Mouse (Mus musculus) G1E (cell line): ENCODE measurements around the gene 1700013G24Rik.

Source experiments
- CTCF ChIP-seq: IDR thresholded peaks from 2 replicates; pipeline ENCODE4 v1.5.1; 2012; ENCODE audit warnings: low read depth, low read length, inconsistent platforms, mixed read lengths
- GATA1 ChIP-seq: IDR thresholded peaks from 2 replicates; pipeline ENCODE4 v1.6.1; 2012; ENCODE audit warnings: borderline replicate concordance, low read length, inconsistent platforms, mixed read lengths
- GATA2 ChIP-seq: IDR thresholded peaks from 2 replicates; pipeline ENCODE4 v1.6.1; 2012; ENCODE audit warnings: low read depth, low read length, inconsistent platforms, borderline replicate concordance
- POLR2AphosphoS5 ChIP-seq: IDR thresholded peaks from 2 replicates; pipeline ENCODE4 v1.6.1; 2012; ENCODE audit warnings: low read depth, low read length, inconsistent platforms; ENCODE audit not compliant: insufficient replicate concordance
- TAL1 ChIP-seq: conservative IDR thresholded peaks from 2 replicates; pipeline ENCODE4 v1.6.1; 2012; ENCODE audit warnings: low read depth, low read length, inconsistent platforms, mixed read lengths

GRCm38 (mm10) chr4:137495501-137496100 is 42.5 kb downstream of the 1700013G24Rik start:
- TF ChIP-seq CTCF, result no peak
- no peak for TF ChIP-seq GATA1
- TF ChIP-seq TAL1, result no peak
- no peak for TF ChIP-seq POLR2AphosphoS5
- no peak for TF ChIP-seq GATA2
